Mouse (Mus musculus): ENCODE results near the gene Fam71d. TPM values are rescaled to one million over a fixed set of nuclear protein-coding genes. Genes with fewer than 3 reads are reported as not detected.

The Fam71d gene
- polyA plus RNA-seq, 1 experiment from 2014 or later, result not detected

DNA sequence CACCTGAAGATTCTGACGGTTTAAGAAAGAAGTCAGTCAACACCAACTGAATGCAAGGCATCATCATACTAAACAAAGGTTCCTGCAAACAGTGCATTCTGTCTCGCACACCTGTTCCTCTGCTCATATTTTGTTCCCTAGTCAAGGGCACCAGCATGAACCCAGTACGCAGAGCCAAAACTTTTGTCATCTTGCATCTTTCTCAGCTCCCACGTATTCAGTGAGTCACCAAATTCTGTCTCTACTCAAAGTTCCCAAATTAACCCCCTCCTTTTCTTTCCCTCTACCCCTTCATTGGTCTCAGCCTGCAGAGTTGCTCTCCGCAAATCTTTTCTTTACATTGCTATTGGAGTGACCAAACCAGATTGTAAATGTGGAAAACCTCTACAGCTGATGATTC lies 2.5 kb upstream of the Fam71d start:
- ATAC-seq (ENCODE audit: low FRiP score), result no peak
- no peaks in the 10 kb centered on the region for H3K4me1 ChIP-seq (ENCODE audit: control insufficient read depth, insufficient read depth, low read length)
- no peak overlapping the region for H3K9ac ChIP-seq (ENCODE audit: low read length)
- DNase-seq (ENCODE audit: low spot score, missing footprints), result no peak
- no peaks in the 10 kb centered on the region for H3K9me3 ChIP-seq (ENCODE audit: control insufficient read depth, low read length)
- H3K36me3 ChIP-seq (ENCODE audit: control insufficient read depth, insufficient read depth, low read length), result no peaks in the 10 kb centered on the region
- no peak overlapping the region for H3K27ac ChIP-seq (ENCODE audit: low read depth, low read length)
- no peak overlapping the region for H3K4me3 ChIP-seq (ENCODE audit: low read depth, low read length)
- WGBS, result 92% methylated on average over 5 of the region's 5 CpGs
- no peaks in the 10 kb centered on the region for H3K27me3 ChIP-seq (ENCODE audit: control insufficient read depth, insufficient read depth, low read length)
- H3K4me2 ChIP-seq, result no peak overlapping the region

DNA sequence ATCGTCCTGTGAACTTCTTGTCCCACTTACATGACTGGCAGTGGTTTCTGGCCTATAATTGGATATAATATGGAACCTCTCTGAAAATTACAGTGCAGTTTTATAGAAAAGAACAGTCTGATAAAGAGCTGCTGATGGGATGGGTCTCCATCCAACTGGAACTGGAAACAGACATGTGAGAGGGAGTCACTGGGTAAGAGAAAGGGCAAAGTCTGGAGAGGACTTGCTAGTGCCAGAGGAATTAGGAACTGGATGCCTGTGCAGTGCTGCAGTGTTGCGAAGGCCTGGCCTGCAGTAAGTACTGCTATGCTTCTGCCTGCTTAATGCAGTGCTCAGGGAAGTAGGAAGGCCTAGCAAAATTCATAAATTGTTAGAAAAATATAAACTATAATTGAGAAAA lies 1.9 kb downstream of the Fam71d start:
- DNase-seq (ENCODE audit: low spot score, missing footprints) (no peak), ATAC-seq (ENCODE audit: low FRiP score) (no peak)
- Histone ChIP-seq H3K4me3 (ENCODE audit: low read depth, low read length) (no peak overlapping the region), H3K4me1 (ENCODE audit: control insufficient read depth, insufficient read depth, low read length) (no peaks in the 10 kb centered on the region), H3K9me3 (ENCODE audit: control insufficient read depth, low read length) (no peaks in the 10 kb centered on the region), H3K36me3 (ENCODE audit: control insufficient read depth, insufficient read depth, low read length) (no peaks in the 10 kb centered on the region), H3K27ac (ENCODE audit: low read depth, low read length) (no peak overlapping the region), H3K27me3 (ENCODE audit: control insufficient read depth, insufficient read depth, low read length) (no peaks in the 10 kb centered on the region), H3K4me2 (no peak overlapping the region), H3K9ac (ENCODE audit: low read length) (no peak overlapping the region)
- WGBS, result 88% methylated on average over 2 of the region's 2 CpGs

DNA sequence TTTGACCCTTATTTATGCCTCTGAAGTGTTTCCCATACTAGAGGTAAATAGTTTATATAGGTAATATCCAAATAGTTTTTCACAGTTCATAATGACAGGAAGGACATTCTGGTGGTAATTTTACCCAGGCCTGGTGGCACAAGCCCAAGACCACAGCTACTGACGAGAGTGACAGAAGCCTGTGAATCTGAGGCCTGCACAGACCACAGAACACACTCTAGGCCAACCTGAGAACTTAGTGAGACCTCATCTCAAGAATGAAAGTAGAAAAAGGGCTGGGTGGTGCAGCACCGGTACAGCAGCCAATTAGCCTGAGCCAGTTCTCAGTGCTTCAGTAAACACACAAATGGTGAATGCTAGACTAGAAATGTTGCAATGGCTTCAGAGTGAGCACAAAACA lies 26.4 kb downstream of the Fam71d start:
- Histone ChIP-seq H3K4me3 (ENCODE audit: low read depth, low read length) (no peak overlapping the region), H3K4me2 (no peak overlapping the region), H3K9me3 (ENCODE audit: control insufficient read depth, low read length) (no peaks in the 10 kb centered on the region), H3K27ac (ENCODE audit: low read depth, low read length) (no peak overlapping the region), H3K36me3 (ENCODE audit: control insufficient read depth, insufficient read depth, low read length) (no peaks in the 10 kb centered on the region), H3K9ac (ENCODE audit: low read length) (no peak overlapping the region), H3K27me3 (ENCODE audit: control insufficient read depth, insufficient read depth, low read length) (no peaks in the 10 kb centered on the region), H3K4me1 (ENCODE audit: control insufficient read depth, insufficient read depth, low read length) (no peaks in the 10 kb centered on the region)
- ATAC-seq (ENCODE audit: low FRiP score) (no peak), DNase-seq (ENCODE audit: low spot score, missing footprints) (no peak)
- WGBS, result 90% methylated on average over 2 of the region's 2 CpGs

GRCm38 (mm10) chr12:78727723-78728122 lies 36.4 kb downstream of the Fam71d start:
- ATAC-seq (ENCODE audit: low FRiP score) (no peak), DNase-seq (ENCODE audit: low spot score, missing footprints) (no peak)
- Histone ChIP-seq H3K4me1 (ENCODE audit: control insufficient read depth, insufficient read depth, low read length) (no peaks in the 10 kb centered on the region), H3K27ac (ENCODE audit: low read depth, low read length) (no peak overlapping the region), H3K9ac (ENCODE audit: low read length) (no peak overlapping the region), H3K4me2 (no peak overlapping the region), H3K36me3 (ENCODE audit: control insufficient read depth, insufficient read depth, low read length) (no peaks in the 10 kb centered on the region), H3K4me3 (ENCODE audit: low read depth, low read length) (no peak overlapping the region), H3K9me3 (ENCODE audit: control insufficient read depth, low read length) (no peaks in the 10 kb centered on the region), H3K27me3 (ENCODE audit: control insufficient read depth, insufficient read depth, low read length) (no peaks in the 10 kb centered on the region)
- 68% methylated on average over 4 of the region's 4 CpGs for WGBS

DNA sequence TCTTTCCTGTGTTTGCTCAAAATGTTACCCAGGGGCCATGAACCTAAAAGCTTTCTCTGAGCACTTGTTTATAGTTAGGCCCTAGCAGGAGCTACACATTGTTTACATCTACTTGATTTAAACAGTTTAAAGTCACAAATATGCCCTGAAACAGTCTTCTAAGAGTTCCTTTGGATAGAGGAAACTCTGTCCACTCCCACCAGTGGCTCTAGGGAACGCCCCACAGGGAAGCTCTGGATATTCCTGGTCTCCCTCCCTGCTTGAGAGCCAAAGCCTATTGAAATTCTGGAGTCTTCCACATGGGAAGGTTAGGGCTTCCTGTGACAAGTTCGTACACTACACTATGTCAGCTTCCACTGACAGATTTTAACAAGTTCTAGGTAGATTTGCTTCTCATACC lies 48.3 kb downstream of the Fam71d start:
- Histone ChIP-seq H3K9me3 (ENCODE audit: control insufficient read depth, low read length) (no peaks in the 10 kb centered on the region), H3K36me3 (ENCODE audit: control insufficient read depth, insufficient read depth, low read length) (no peaks in the 10 kb centered on the region), H3K4me1 (ENCODE audit: control insufficient read depth, insufficient read depth, low read length) (no peaks in the 10 kb centered on the region), H3K27ac (ENCODE audit: low read depth, low read length) (no peak overlapping the region), H3K4me2 (no peak overlapping the region), H3K27me3 (ENCODE audit: control insufficient read depth, insufficient read depth, low read length) (no peaks in the 10 kb centered on the region), H3K9ac (ENCODE audit: low read length) (no peak overlapping the region), H3K4me3 (ENCODE audit: low read depth, low read length) (no peak overlapping the region)
- WGBS, result 74% methylated on average over 2 of the region's 2 CpGs
- DNase-seq (ENCODE audit: low spot score, missing footprints) (no peak), ATAC-seq (ENCODE audit: low FRiP score) (no peak)

- DNase-seq (ENCODE audit: low spot score, missing footprints), result no peak
- no peaks in the 10 kb centered on the region for H3K9me3 ChIP-seq (ENCODE audit: control insufficient read depth, low read length)
- H3K27me3 ChIP-seq (ENCODE audit: control insufficient read depth, insufficient read depth, low read length), result no peaks in the 10 kb centered on the region
- no peaks in the 10 kb centered on the region for H3K36me3 ChIP-seq (ENCODE audit: control insufficient read depth, insufficient read depth, low read length)
- H3K4me2 ChIP-seq, result no peak overlapping the region
- no peak overlapping the region for H3K27ac ChIP-seq (ENCODE audit: low read depth, low read length)
- no peak for ATAC-seq (ENCODE audit: low FRiP score)
- WGBS, result 94% methylated on average over 2 of the region's 2 CpGs
- H3K4me1 ChIP-seq (ENCODE audit: control insufficient read depth, insufficient read depth, low read length), result no peaks in the 10 kb centered on the region
- H3K4me3 ChIP-seq (ENCODE audit: low read depth, low read length), result no peak overlapping the region
- H3K9ac ChIP-seq (ENCODE audit: low read length), result no peak overlapping the region
These were observed 49.0 kb downstream of the Fam71d start for GRCm38 (mm10) chr12:78740289-78740688.

DNA sequence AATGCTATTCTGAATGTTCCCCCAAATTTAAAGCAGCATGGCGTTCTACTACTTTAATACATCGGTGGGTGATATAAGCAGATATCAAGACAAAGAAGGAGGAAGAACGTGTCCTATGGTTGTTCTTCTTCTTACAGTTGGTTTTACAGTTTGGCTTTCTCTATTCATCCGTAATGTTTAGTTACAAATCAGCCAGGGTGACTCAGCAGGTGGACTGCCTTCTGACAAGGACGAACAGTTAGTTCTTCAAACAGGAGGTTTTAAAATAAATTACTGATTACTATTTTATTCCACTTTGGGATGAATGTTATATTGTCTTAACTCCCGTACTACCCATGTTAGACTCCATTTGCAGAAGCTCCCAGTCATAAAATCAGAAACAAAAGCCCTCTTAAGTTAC lies 54.9 kb downstream of the Fam71d start:
- Histone ChIP-seq H3K4me2 (no peak overlapping the region), H3K9ac (ENCODE audit: low read length) (no peak overlapping the region), H3K36me3 (ENCODE audit: control insufficient read depth, insufficient read depth, low read length) (no peaks in the 10 kb centered on the region), H3K27ac (ENCODE audit: low read depth, low read length) (no peak overlapping the region), H3K4me3 (ENCODE audit: low read depth, low read length) (no peak overlapping the region), H3K4me1 (ENCODE audit: control insufficient read depth, insufficient read depth, low read length) (no peaks in the 10 kb centered on the region; the same call in 1 of the 2 replicates), H3K27me3 (ENCODE audit: control insufficient read depth, insufficient read depth, low read length) (peaks cover 2% of the 10 kb centered on the region; the same call in 1 of the 2 replicates), H3K9me3 (ENCODE audit: control insufficient read depth, low read length) (no peaks in the 10 kb centered on the region)
- 85% methylated on average over 6 of the region's 6 CpGs for WGBS
- ATAC-seq (ENCODE audit: low FRiP score), result no peak
- DNase-seq (ENCODE audit: low spot score, missing footprints), result no peak

DNA sequence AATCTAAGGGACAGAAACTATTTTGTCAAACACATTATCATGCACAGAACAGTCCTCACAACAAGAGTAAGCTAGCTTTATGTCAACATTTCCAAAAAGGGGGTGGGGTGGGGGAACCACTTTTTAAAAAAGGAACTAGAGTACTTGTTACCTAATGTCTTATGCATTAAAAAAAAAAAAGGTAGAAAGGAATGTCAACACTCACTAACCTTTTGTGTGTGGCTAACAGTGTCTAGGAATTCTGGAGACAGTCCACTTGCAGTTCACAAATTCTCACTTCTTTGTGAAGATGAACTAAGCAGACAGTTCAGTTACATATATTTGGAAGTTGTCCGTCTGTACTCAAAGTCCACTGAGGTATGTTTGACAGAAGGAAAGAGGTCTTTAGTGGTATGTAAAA lies 56.1 kb downstream of the Fam71d start:
- no peak overlapping the region for H3K4me2 ChIP-seq
- 45% methylated on average over 1 of the region's 1 CpGs for WGBS
- no peak overlapping the region for H3K27ac ChIP-seq (ENCODE audit: low read depth, low read length)
- no peaks in the 10 kb centered on the region for H3K36me3 ChIP-seq (ENCODE audit: control insufficient read depth, insufficient read depth, low read length)
- DNase-seq (ENCODE audit: low spot score, missing footprints) (no peak), ATAC-seq (ENCODE audit: low FRiP score) (no peak)
- peaks cover 2% of the 10 kb centered on the region; the same call in 1 of the 2 replicates for H3K4me1 ChIP-seq (ENCODE audit: control insufficient read depth, insufficient read depth, low read length)
- H3K4me3 ChIP-seq (ENCODE audit: low read depth, low read length), result no peak overlapping the region
- peaks cover 2% of the 10 kb centered on the region; the same call in 1 of the 2 replicates for H3K27me3 ChIP-seq (ENCODE audit: control insufficient read depth, insufficient read depth, low read length)
- no peak overlapping the region for H3K9ac ChIP-seq (ENCODE audit: low read length)
- H3K9me3 ChIP-seq (ENCODE audit: control insufficient read depth, low read length), result no peaks in the 10 kb centered on the region

DNA sequence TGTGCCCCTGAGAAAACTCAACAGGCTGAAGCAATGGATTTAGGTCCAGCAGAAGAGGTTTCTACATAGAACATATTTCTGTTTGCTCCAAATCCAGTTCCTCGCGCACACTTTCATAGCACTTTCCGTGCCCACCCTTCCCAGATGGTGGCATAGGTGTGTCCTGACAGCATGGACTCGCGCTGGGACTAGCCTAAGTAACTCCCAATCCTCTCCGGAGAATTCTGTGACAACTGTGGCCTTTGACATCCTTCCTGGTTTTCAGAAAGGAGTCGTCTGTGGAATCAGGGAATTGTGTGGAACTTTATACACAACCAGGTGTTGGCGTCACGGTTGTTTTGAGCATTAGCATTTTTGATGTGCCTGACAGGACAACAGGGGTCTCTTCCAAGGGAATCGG lies 56.8 kb downstream of the Fam71d start:
- Histone ChIP-seq H3K4me2 (peak overlapping the region; percentile 91), H3K9me3 (ENCODE audit: control insufficient read depth, low read length) (no peaks in the 10 kb centered on the region), H3K27me3 (ENCODE audit: control insufficient read depth, insufficient read depth, low read length) (peaks cover 2% of the 10 kb centered on the region; the same call in 1 of the 2 replicates), H3K4me1 (ENCODE audit: control insufficient read depth, insufficient read depth, low read length) (peaks cover 2% of the 10 kb centered on the region; the same call in 1 of the 2 replicates), H3K9ac (ENCODE audit: low read length) (peak overlapping the region; percentile 67), H3K36me3 (ENCODE audit: control insufficient read depth, insufficient read depth, low read length) (no peaks in the 10 kb centered on the region), H3K27ac (ENCODE audit: low read depth, low read length) (no peak overlapping the region), H3K4me3 (ENCODE audit: low read depth, low read length) (peak overlapping the region; percentile 86)
- ATAC-seq (ENCODE audit: low FRiP score), result peak; percentile 13
- peak; percentile 93 for DNase-seq (ENCODE audit: low spot score, missing footprints)
- WGBS, result 0% methylated on average over 10 of the region's 10 CpGs
